Mouse (Mus musculus) intestine, embryonic 15.5 days (tissue): ENCODE results near the gene Gm13277. TPM values are rescaled to one million over a fixed set of nuclear protein-coding genes. Genes with fewer than 3 reads are reported as not detected.

Experiments
- polyA plus RNA-seq: library from polyadenylated mRNA; unstranded; fragments of >200 nt; fragmentation: Nextera tagmentation; extraction: Ambion mirVana; gene quantifications from 2 replicates; pipeline ENCODE4 v1.2.1, GENCODE M21; 2015

Gene Gm13277
- polyA plus RNA-seq, 1 experiment from 2014 or later: not detected

Other genes starting within 250 kb of the Gm13277 start
- not detected in 2 replicates for gene Ifna15, start 230.4 kb upstream of the Gm13277 start, polyA plus RNA-seq
- not detected in 2 replicates for gene Ifna14, start 216.8 kb upstream of the Gm13277 start, polyA plus RNA-seq
- not detected in 2 replicates for gene Ifna9, start 196.2 kb upstream of the Gm13277 start, polyA plus RNA-seq
- gene Ifna12, start 185.3 kb upstream of the Gm13277 start, polyA plus RNA-seq: not detected in 2 replicates
- gene C87499, start 154.2 kb upstream of the Gm13277 start, polyA plus RNA-seq: not detected in 2 replicates
- not detected in 2 replicates for gene Ifna13, start 144.2 kb upstream of the Gm13277 start, polyA plus RNA-seq
- not detected in 2 replicates for gene Ifna16, start 111.7 kb upstream of the Gm13277 start, polyA plus RNA-seq
- gene Ifna2, start 104.7 kb upstream of the Gm13277 start, polyA plus RNA-seq: not detected in 2 replicates
- gene Ifnab, start 97.3 kb upstream of the Gm13277 start, polyA plus RNA-seq: not detected in 2 replicates
- gene Gm26566, start 66.8 kb upstream of the Gm13277 start, polyA plus RNA-seq: 0.80 and 0.97 TPM in 2 replicates
- 75.3 and 89.4 TPM in 2 replicates for gene Klhl9, start 66.2 kb upstream of the Gm13277 start, polyA plus RNA-seq
- not detected in 2 replicates for gene Gm13271, start 33.8 kb upstream of the Gm13277 start, polyA plus RNA-seq
- gene Gm13283, start 28.5 kb upstream of the Gm13277 start, polyA plus RNA-seq: 0.39 and 0.80 TPM in 2 replicates
- 0.63 TPM in 1 of 2 replicates, not detected in the other for gene Gm13290, start 14.8 kb upstream of the Gm13277 start, polyA plus RNA-seq
- gene Gm13289, start 11.7 kb upstream of the Gm13277 start, polyA plus RNA-seq: not detected in 2 replicates
- gene Gm13272, start 8.8 kb upstream of the Gm13277 start, polyA plus RNA-seq: not detected in 2 replicates
- gene Ifnz, start 6.5 kb upstream of the Gm13277 start, polyA plus RNA-seq: not detected in 2 replicates
- 0.38 TPM in 1 of 2 replicates, not detected in the other for gene Gm13276, start 2.9 kb upstream of the Gm13277 start, polyA plus RNA-seq
- not detected in 2 replicates for gene Gm13278, start 2.9 kb downstream of the Gm13277 start, polyA plus RNA-seq
- gene Gm13275, start 5.9 kb downstream of the Gm13277 start, polyA plus RNA-seq: not detected in 2 replicates
- not detected in 2 replicates for gene Gm13279, start 8.8 kb downstream of the Gm13277 start, polyA plus RNA-seq
- gene Gm13285, start 11.0 kb downstream of the Gm13277 start, polyA plus RNA-seq: 1.1 TPM in 2 replicates
- gene Gm13287, start 14.6 kb downstream of the Gm13277 start, polyA plus RNA-seq: not detected in 2 replicates
- 0.08 TPM in 1 of 2 replicates, not detected in the other for gene Gm13288, start 16.9 kb downstream of the Gm13277 start, polyA plus RNA-seq
- not detected in 2 replicates for gene Ifna7, start 27.6 kb downstream of the Gm13277 start, polyA plus RNA-seq
- gene Ifna11, start 31.3 kb downstream of the Gm13277 start, polyA plus RNA-seq: not detected in 2 replicates
- gene Ifna6, start 38.8 kb downstream of the Gm13277 start, polyA plus RNA-seq: not detected in 2 replicates
- gene Ifna5, start 46.9 kb downstream of the Gm13277 start, polyA plus RNA-seq: not detected in 2 replicates
- gene Ifna4, start 53.2 kb downstream of the Gm13277 start, polyA plus RNA-seq: not detected in 2 replicates
- not detected in 2 replicates for gene Ifna1, start 61.5 kb downstream of the Gm13277 start, polyA plus RNA-seq
- gene Ifne, start 91.6 kb downstream of the Gm13277 start, polyA plus RNA-seq: not detected in 2 replicates